Comparison of ENCODE assay signal across 14 mouse cellular contexts in the genomic region with DNA sequence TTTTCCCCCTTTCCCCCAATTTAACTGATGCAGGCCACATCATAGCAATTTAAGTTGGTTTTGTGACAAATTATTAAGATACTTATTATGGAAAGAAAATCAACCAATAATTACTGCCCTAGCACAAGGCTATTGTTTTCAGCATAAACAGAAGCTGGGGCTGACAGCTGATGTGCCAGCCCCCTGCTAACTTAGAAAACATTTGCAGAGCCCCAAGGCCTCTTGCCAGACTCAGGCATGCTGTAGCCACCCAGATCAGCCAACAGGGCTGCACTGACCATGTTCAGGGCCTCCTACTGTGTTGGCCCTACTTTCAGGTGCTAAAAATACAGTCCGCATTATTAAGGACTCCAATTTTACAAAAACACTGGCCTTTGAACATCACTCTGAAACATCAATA.
DNase-seq lines count a peak whose midpoint lies in the region; ATAC-seq and TF ChIP-seq lines count a peak whose summit lies in the region.
"Had no signal": no experiment of that assay in that cellular context is flagged by ENCODE, and none has a peak within 500 bp of the region (broad histone marks: within the 10 kb centered on the region; RNA-seq: fewer than 3 reads in every experiment).

No protein-coding gene starts in this region.

- H3K4me2 ChIP-seq in hindbrain, embryonic 12.5 days (replicated peaks) = no peak overlapping the region
- no peak overlapping the region for H3K4me2 ChIP-seq in hindbrain, embryonic 11.5 days (replicated peaks; ENCODE audit: low read depth, low read length)
- no peak overlapping the region for H3K4me2 ChIP-seq in hindbrain, embryonic 16.5 days (ENCODE audit: low read length)
- H3K4me2 ChIP-seq: intestine, embryonic 15.5 days had no signal

- H3K36me3 ChIP-seq in hindbrain, embryonic 12.5 days = no peaks in the 10 kb centered on the region
- H3K36me3 ChIP-seq in hindbrain, embryonic 11.5 days (ENCODE audit: control insufficient read depth, insufficient read depth, low read length) = no peaks in the 10 kb centered on the region
- H3K36me3 ChIP-seq in hindbrain, embryonic 16.5 days (ENCODE audit: control insufficient read depth, insufficient read depth, low read length) = no peaks in the 10 kb centered on the region
- no peaks in the 10 kb centered on the region for H3K36me3 ChIP-seq in heart, adult 2 months (ENCODE audit: control insufficient read depth, insufficient read depth, low read length)
- H3K36me3 ChIP-seq: G1E; intestine, embryonic 15.5 days had no signal

- no peak for TF ChIP-seq CTCF in heart, adult 2 months (IDR thresholded peaks at IDR 0.05)

- no peaks in the 10 kb centered on the region for H3K27me3 ChIP-seq in hindbrain, embryonic 12.5 days
- H3K27me3 ChIP-seq in hindbrain, embryonic 11.5 days (ENCODE audit: control insufficient read depth, insufficient read depth, low read length) = no peaks in the 10 kb centered on the region
- H3K27me3 ChIP-seq in hindbrain, embryonic 16.5 days (replicated peaks; ENCODE audit: control insufficient read depth, insufficient read depth, low read length) = no peaks in the 10 kb centered on the region
- H3K27me3 ChIP-seq in heart, adult 2 months (ENCODE audit: control insufficient read depth, insufficient read depth, low read length) = no peaks in the 10 kb centered on the region
- H3K27me3 ChIP-seq: intestine, embryonic 15.5 days had no signal

- ATAC-seq in hindbrain, embryonic 12.5 days (ENCODE audit: low FRiP score) = no peak
- ATAC-seq in hindbrain, embryonic 11.5 days (ENCODE audit: low FRiP score) = no peak
- peak; percentile 51; the same call in 1 of the 2 replicates for ATAC-seq in hindbrain, embryonic 16.5 days
- ATAC-seq: intestine, embryonic 15.5 days had no signal

- H3K4me3 ChIP-seq in hindbrain, embryonic 12.5 days = no peak overlapping the region
- H3K4me3 ChIP-seq in hindbrain, embryonic 11.5 days (ENCODE audit: low read depth, low read length) = no peak overlapping the region
- no peak overlapping the region for H3K4me3 ChIP-seq in hindbrain, embryonic 16.5 days (ENCODE audit: low read length)
- no peak overlapping the region for H3K4me3 ChIP-seq in heart, adult 2 months
- H3K4me3 ChIP-seq: intestine, embryonic 15.5 days had no signal

- TF ChIP-seq EP300 in heart, adult 2 months (IDR thresholded peaks at IDR 0.05; ENCODE audit: insufficient read depth, low read depth, low read length) = no peak

- intact Hi-C loops in heart, adult 2 months (cut with DNase I) = no loop called here

- TF ChIP-seq POLR2A in heart, adult 2 months (IDR thresholded peaks at IDR 0.05; ENCODE audit: insufficient read depth, low read depth, low read length) = no peak

- H3K79me2 ChIP-seq in heart, adult 2 months (replicated peaks; ENCODE audit: control insufficient read depth, insufficient read depth, low read length) = no peaks in the 10 kb centered on the region

- DNase-seq in hindbrain, embryonic 11.5 days (ENCODE audit: low spot score) = no peak
- DNase-seq in cerebellum, adult 11-12 months = peak; percentile 85
- peak; percentile 86 for DNase-seq in cerebellum, adult 9-11 months
- DNase-seq in heart, adult 2 months = no peak
- DNase-seq in embryo, embryonic 9.5 days (ENCODE audit: extremely low spot score) = no peak
- DNase-seq: adrenal gland, adult 8-10 months; heart, adult 18-20 months; midbrain, embryonic 14.5 days; spleen, adult 18-20 months had no signal

- H3K9me3 ChIP-seq in hindbrain, embryonic 12.5 days (replicated peaks) = no peaks in the 10 kb centered on the region
- H3K9me3 ChIP-seq in hindbrain, embryonic 11.5 days (ENCODE audit: control insufficient read depth, low read length) = no peaks in the 10 kb centered on the region
- no peaks in the 10 kb centered on the region for H3K9me3 ChIP-seq in hindbrain, embryonic 16.5 days (ENCODE audit: control insufficient read depth, low read length)
- H3K9me3 ChIP-seq: G1E; intestine, embryonic 15.5 days had no signal

- H3K27ac ChIP-seq in hindbrain, embryonic 12.5 days = 0 out of 2 replicates have a peak overlapping the region, but pooled peaks have one; percentile 30
- H3K27ac ChIP-seq in hindbrain, embryonic 11.5 days (ENCODE audit: low read depth, low read length) = no peak overlapping the region
- H3K27ac ChIP-seq in hindbrain, embryonic 16.5 days (ENCODE audit: low read depth, low read length) = no peak overlapping the region
- H3K27ac ChIP-seq in heart, adult 2 months = no peak overlapping the region
- H3K27ac ChIP-seq: intestine, embryonic 15.5 days; macrophage had no signal

- WGBS in hindbrain, embryonic 12.5 days = 77% methylated on average over 1 of the region's 1 CpGs
- 86% methylated on average over 1 of the region's 1 CpGs for WGBS in hindbrain, embryonic 11.5 days
- 72% methylated on average over 1 of the region's 1 CpGs for WGBS in hindbrain, embryonic 16.5 days
- WGBS in heart, adult 2 months = 88% methylated on average over 1 of the region's 1 CpGs

- peaks cover 27% of the 10 kb centered on the region for H3K4me1 ChIP-seq in hindbrain, embryonic 12.5 days
- H3K4me1 ChIP-seq in hindbrain, embryonic 11.5 days (replicated peaks; ENCODE audit: control insufficient read depth, insufficient read depth, low read length) = no peaks in the 10 kb centered on the region
- H3K4me1 ChIP-seq in hindbrain, embryonic 16.5 days (ENCODE audit: control insufficient read depth, insufficient read depth, low read depth, low read length) = peaks cover 10% of the 10 kb centered on the region
- H3K4me1 ChIP-seq in heart, adult 2 months (ENCODE audit: control insufficient read depth, insufficient read depth, low read length) = no peaks in the 10 kb centered on the region
- H3K4me1 ChIP-seq: intestine, embryonic 15.5 days had no signal

- H3K9ac ChIP-seq in hindbrain, embryonic 12.5 days = no peak overlapping the region
- H3K9ac ChIP-seq in hindbrain, embryonic 11.5 days (ENCODE audit: low read depth, low read length) = no peak overlapping the region
- no peak overlapping the region for H3K9ac ChIP-seq in hindbrain, embryonic 16.5 days (ENCODE audit: low read depth, low read length)
- H3K9ac ChIP-seq in heart, adult 2 months (ENCODE audit: low read depth, low read length) = no peak overlapping the region
- H3K9ac ChIP-seq: intestine, embryonic 15.5 days had no signal

Comparison
In these comparisons a context has a peak if more than half of its experiments do, and no peak if none do; other contexts are left out.
1. DNase-seq: peak in cerebellum, adult 11-12 months (single experiment) and cerebellum, adult 9-11 months (single experiment); none in hindbrain, embryonic 11.5 days (single experiment), heart, adult 2 months (0 of 2) and embryo, embryonic 9.5 days (single experiment).